Mouse (Mus musculus) intestine, embryonic 14.5 days (tissue): Measurements from ENCODE around the gene Tsfm. TPM values are rescaled to one million over a fixed set of nuclear protein-coding genes. Genes with fewer than 3 reads are reported as not detected.

ENCODE experiments used
- ATAC-seq: fragments of 200-750 bp; cut with Nextera tagmentation; replicated peaks from 2 replicates; pipeline ENCODE4 v1.8.0; 2017; ENCODE audit warnings: low read depth, moderate number of reproducible peaks, moderate TSS enrichment, moderate library complexity; ENCODE audit not compliant: low FRiP score, low TSS enrichment
- DNase-seq: peaks from one replicate; pipeline ENCODE4 v3.0.0-alpha.2; 2018; ENCODE audit warnings: low spot score
- H3K27ac ChIP-seq: fragments of 300-500 bp; sonication (generic); 2 replicates; pipeline ENCODE4 v1.5.1; 2014; ENCODE audit warnings: low read depth, mild to moderate bottlenecking, control low read depth
- H3K27me3 ChIP-seq: fragments of 300-500 bp; sonication (generic); replicated peaks from 2 replicates; pipeline ENCODE4 v1.6.1; 2014; ENCODE audit warnings: low read length, control low read depth; ENCODE audit not compliant: control insufficient read depth, insufficient read depth
- H3K36me3 ChIP-seq: fragments of 300-500 bp; sonication (generic); 2 replicates; pipeline ENCODE4 v1.6.1; 2014; ENCODE audit warnings: low read length, control low read depth; ENCODE audit not compliant: control insufficient read depth, insufficient read depth
- H3K4me1 ChIP-seq: fragments of 300-500 bp; sonication (generic); replicated peaks from 2 replicates; pipeline ENCODE4 v1.6.1; 2014; ENCODE audit warnings: low read length, control low read depth, mixed read lengths; ENCODE audit not compliant: control insufficient read depth, insufficient read depth
- H3K4me2 ChIP-seq: fragments of 300-500 bp; sonication (generic); 2 replicates; pipeline ENCODE4 v1.6.1; 2014; ENCODE audit warnings: low read length
- H3K4me3 ChIP-seq: fragments of 300-500 bp; sonication (generic); 2 replicates; pipeline ENCODE4 v1.5.1; 2014; ENCODE audit warnings: low read depth, low read length, control low read depth, mixed read lengths
- H3K9ac ChIP-seq: fragments of 300-500 bp; sonication (generic); 2 replicates; pipeline ENCODE4 v1.6.1; 2014; ENCODE audit warnings: mild to moderate bottlenecking, low read length
- H3K9me3 ChIP-seq: fragments of 300-500 bp; sonication (generic); 2 replicates; pipeline ENCODE4 v1.6.1; 2016; ENCODE audit warnings: low read length, control low read depth; ENCODE audit not compliant: control insufficient read depth
- WGBS: fragments of 180-500 bp; shearing (Covaris S2); extraction: QIAGEN DNeasy Blood & Tissue Kit; methylation state at CpG from one replicate; pipeline ENCODE4 v1.1.7; 2014; 5-methylcytosine and 5-hydroxymethylcytosine counted together
- polyA plus RNA-seq: library from polyadenylated mRNA; unstranded; fragments of >200 nt; fragmentation: Nextera tagmentation; extraction: Ambion mirVana; gene quantifications from 2 replicates; pipeline ENCODE4 v1.2.1, GENCODE M21; 2014

Gene Tsfm
- polyA plus RNA-seq, 1 experiment from 2014 or later, result 86.3 TPM

GRCm38 (mm10) chr10:126972988-126973387 lies 57.7 kb downstream of the Tsfm start:
- no peak overlapping the region for H3K4me2 ChIP-seq
- H3K36me3 ChIP-seq, result no peaks in the 10 kb centered on the region
- WGBS, result 21% methylated on average over 7 of the region's 7 CpGs
- peaks cover 41% of the 10 kb centered on the region for H3K4me1 ChIP-seq
- no peak for DNase-seq
- no peaks in the 10 kb centered on the region for H3K9me3 ChIP-seq
- no peak overlapping the region for H3K4me3 ChIP-seq
- H3K9ac ChIP-seq, result no peak overlapping the region
- peak overlapping the region; percentile 87 for H3K27ac ChIP-seq
- H3K27me3 ChIP-seq, result no peaks in the 10 kb centered on the region
- ATAC-seq, result 0 out of 2 replicates have a peak, but pooled peaks have one; percentile 21

GRCm38 (mm10) chr10:126972051-126972725 lies 58.5 kb downstream of the Tsfm start:
- Histone ChIP-seq H3K4me3 (no peak overlapping the region), H3K27ac (peak overlapping the region; percentile 87), H3K4me2 (peak overlapping the region; percentile 25), H3K9ac (no peak overlapping the region), H3K27me3 (no peaks in the 10 kb centered on the region), H3K9me3 (no peaks in the 10 kb centered on the region), H3K36me3 (no peaks in the 10 kb centered on the region), H3K4me1 (peaks cover 34% of the 10 kb centered on the region)
- 7% methylated on average over 13 of the region's 13 CpGs for WGBS
- ATAC-seq (peak; percentile 90), DNase-seq (peak; percentile 88)

- ATAC-seq (peak; percentile 58), DNase-seq (no peak)
- peak overlapping the region; percentile 87 for H3K27ac ChIP-seq
- no peaks in the 10 kb centered on the region for H3K9me3 ChIP-seq
- H3K4me2 ChIP-seq, result peak overlapping the region; percentile 25
- H3K36me3 ChIP-seq, result no peaks in the 10 kb centered on the region
- H3K4me3 ChIP-seq, result no peak overlapping the region
- H3K9ac ChIP-seq, result no peak overlapping the region
- WGBS, result 10% methylated on average over 12 of the region's 12 CpGs
- no peaks in the 10 kb centered on the region for H3K27me3 ChIP-seq
- peaks cover 30% of the 10 kb centered on the region for H3K4me1 ChIP-seq
These were observed 59.1 kb downstream of the Tsfm start for GRCm38 (mm10) chr10:126971363-126972050.

GRCm38 (mm10) chr10:126963821-126964220 lies 66.8 kb downstream of the Tsfm start:
- 88% methylated on average over 8 of the region's 8 CpGs for WGBS

GRCm38 (mm10) chr10:126962966-126963330 lies 67.7 kb downstream of the Tsfm start:
- Histone ChIP-seq H3K4me3 (no peak overlapping the region), H3K9ac (no peak overlapping the region), H3K27ac (peak overlapping the region; percentile 86), H3K4me1 (peaks cover 18% of the 10 kb centered on the region), H3K27me3 (no peaks in the 10 kb centered on the region), H3K36me3 (no peaks in the 10 kb centered on the region), H3K9me3 (no peaks in the 10 kb centered on the region), H3K4me2 (no peak overlapping the region)
- DNase-seq, result no peak
- WGBS, result 31% methylated on average over 6 of the region's 6 CpGs
- ATAC-seq, result no peak

More at GRCm38 (mm10) chr10:126963821-126964220, 66.8 kb downstream of the Tsfm start:
- Histone ChIP-seq H3K27me3 (no peaks in the 10 kb centered on the region), H3K4me1 (peaks cover 18% of the 10 kb centered on the region), H3K9ac (no peak overlapping the region), H3K27ac (peak overlapping the region; percentile 86; the same call in 1 of the 2 replicates), H3K4me2 (no peak overlapping the region), H3K4me3 (no peak overlapping the region), H3K36me3 (no peaks in the 10 kb centered on the region), H3K9me3 (no peaks in the 10 kb centered on the region)
- ATAC-seq, result no peak
- DNase-seq, result no peak

- Histone ChIP-seq H3K9ac (0 out of 2 replicates have a peak overlapping the region, but pooled peaks have one; percentile 7), H3K4me3 (no peak overlapping the region), H3K27ac (peak overlapping the region; percentile 86), H3K4me1 (peaks cover 23% of the 10 kb centered on the region), H3K9me3 (no peaks in the 10 kb centered on the region), H3K36me3 (no peaks in the 10 kb centered on the region), H3K4me2 (peak overlapping the region; percentile 22), H3K27me3 (no peaks in the 10 kb centered on the region)
- DNase-seq (peak; percentile 84), ATAC-seq (peak; percentile 63)
- WGBS, result 27% methylated on average over 15 of the region's 15 CpGs
These were observed 68.2 kb downstream of the Tsfm start for GRCm38 (mm10) chr10:126962271-126962965.

- H3K9ac ChIP-seq, result 0 out of 2 replicates have a peak overlapping the region, but pooled peaks have one; percentile 8
- WGBS, result 69% methylated on average over 10 of the region's 10 CpGs
- DNase-seq (no peak), ATAC-seq (no peak)
- no peaks in the 10 kb centered on the region for H3K27me3 ChIP-seq
- no peaks in the 10 kb centered on the region for H3K9me3 ChIP-seq
- H3K4me1 ChIP-seq, result peaks cover 29% of the 10 kb centered on the region
- H3K4me3 ChIP-seq, result no peak overlapping the region
- H3K27ac ChIP-seq, result peak overlapping the region; percentile 86
- peak overlapping the region; percentile 22; the same call in 1 of the 2 replicates for H3K4me2 ChIP-seq
- no peaks in the 10 kb centered on the region for H3K36me3 ChIP-seq
These were observed 68.9 kb downstream of the Tsfm start for GRCm38 (mm10) chr10:126961757-126962156.
